7 mouse cellular contexts compared by ENCODE assay signal in the genomic region with DNA sequence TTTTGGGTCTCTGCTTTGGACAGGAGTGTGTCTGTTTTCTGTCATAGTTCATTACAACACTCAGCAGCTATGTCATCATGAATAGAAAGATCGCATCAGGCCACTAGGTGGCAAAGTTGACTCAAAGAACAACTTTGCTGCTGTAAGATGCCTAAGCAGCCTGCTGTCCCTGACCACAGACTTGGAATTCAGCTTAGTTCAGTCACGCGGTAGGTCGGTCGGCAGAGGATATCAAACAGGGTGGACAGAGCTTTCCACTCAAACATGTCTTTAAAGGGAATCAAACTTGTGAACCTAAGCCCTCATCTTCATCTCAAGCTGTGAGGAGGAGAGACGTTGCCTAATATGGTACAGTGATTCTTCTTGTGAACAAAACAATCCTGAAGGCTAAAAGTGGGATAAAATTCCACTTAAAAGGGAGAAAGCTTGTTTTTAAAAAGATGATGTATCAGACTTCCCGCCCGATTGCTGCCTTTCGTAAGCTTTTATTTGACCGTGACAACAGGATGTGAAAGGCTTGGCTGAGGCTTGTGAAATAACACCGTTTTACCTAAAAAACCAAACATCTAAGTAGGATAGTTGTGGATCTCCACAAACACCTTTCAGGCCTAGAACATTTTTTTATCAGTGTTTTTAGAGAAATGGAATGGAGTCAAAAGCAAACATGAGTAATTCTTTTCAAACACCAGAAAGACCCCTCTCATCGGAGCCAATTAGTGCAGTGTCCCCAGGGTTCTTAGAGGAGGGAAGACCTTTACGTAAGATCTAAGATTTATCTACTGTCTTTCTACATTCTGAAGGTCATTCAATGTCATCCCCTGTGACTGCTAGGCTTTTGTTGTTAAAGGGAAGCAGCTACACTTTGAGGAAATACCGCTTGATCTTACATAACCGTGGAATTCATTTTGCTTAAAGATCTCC.
DNase-seq lines count a peak whose midpoint lies in the region; ATAC-seq and TF ChIP-seq lines count a peak whose summit lies in the region.

No protein-coding gene starts in this region.

- no peaks in the 10 kb centered on the region for H3K27me3 ChIP-seq in hindbrain, embryonic 15.5 days

- peak overlapping the region; percentile 48; the same call in 1 of the 2 replicates for H3K27ac ChIP-seq in gastrocnemius, adult 2 months
- no peak overlapping the region for H3K27ac ChIP-seq in hindbrain, embryonic 15.5 days (replicated peaks)

- 48% methylated on average over 15 of the region's 15 CpGs for WGBS in hindbrain, embryonic 15.5 days

- peak; percentile 66 for DNase-seq in adipocyte (ENCODE audit: low spot score)
- DNase-seq in cerebellum, postnatal 36 days: peak; percentile 49 to 69
- DNase-seq in gastrocnemius, adult 2 months: peak; percentile 69
- peak; percentile 68 to 78 for DNase-seq in layer of hippocampus, postnatal 14 days (ENCODE audit: low spot score in 2 of 2)
- peak; percentile 94 for DNase-seq in lung, postnatal 36 days
- peak; percentile 76 for DNase-seq in right cerebral cortex, adult 18-20 months

- H3K9ac ChIP-seq in hindbrain, embryonic 15.5 days: no peak overlapping the region

- intact Hi-C loops in gastrocnemius, adult 2 months (cut with DNase I): loop anchor here (5.0 to 10.0 kb wide), 4 partner anchors 70 to 1680 kb away; no protein-coding TSS in a partner anchor

- peak overlapping the region; percentile 32 for H3K4me3 ChIP-seq in gastrocnemius, adult 2 months
- H3K4me3 ChIP-seq in hindbrain, embryonic 15.5 days: no peak overlapping the region

- peak; percentile 76 for TF ChIP-seq CTCF in gastrocnemius, adult 2 months (IDR thresholded peaks at IDR 0.05)

- no peaks in the 10 kb centered on the region for H3K36me3 ChIP-seq in hindbrain, embryonic 15.5 days

- H3K4me2 ChIP-seq in hindbrain, embryonic 15.5 days: no peak overlapping the region

- no peaks in the 10 kb centered on the region for H3K4me1 ChIP-seq in hindbrain, embryonic 15.5 days (replicated peaks)

- ATAC-seq in hindbrain, embryonic 15.5 days (ENCODE audit: low FRiP score, low read depth): peak; percentile 86

- H3K9me3 ChIP-seq in hindbrain, embryonic 15.5 days: no peaks in the 10 kb centered on the region
